Mouse (Mus musculus) neural tube, postnatal 0 days (tissue): ENCODE results near the gene Nccrp1. TPM values are rescaled to one million over a fixed set of nuclear protein-coding genes. Genes with fewer than 3 reads are reported as not detected.

Experiments used
- microRNA-seq: library from miRNA; unstranded; fragments of <30 nt; microRNA quantifications from one replicate; pipeline ENCODE4, GENCODE M21; 2016
- polyA plus RNA-seq: library from polyadenylated mRNA; unstranded; fragments of >200 nt; fragmentation: Nextera tagmentation; extraction: Ambion mirVana; gene quantifications from 2 replicates; pipeline ENCODE4 v1.2.1, GENCODE M21; 2015

The Nccrp1 gene
- 0.39 and 0.80 TPM in 2 replicates for polyA plus RNA-seq

GRCm38 (mm10) chr7:28547154-28547553 is at the start of gene Nccrp1:
TSS of gene Nccrp1 (minus strand) at chr7:28547254.

GRCm38 (mm10) chr7:28540526-28540925 is 6.5 kb downstream of the Nccrp1 start, which contains the start of gene Sycn:
TSS of gene Sycn (plus strand) at chr7:28540885.

GRCm38 (mm10) chr7:28522536-28522935 is 24.5 kb downstream of the Nccrp1 start, which contains the start of gene Ifnl3:
TSS of gene Ifnl3 (plus strand) at chr7:28522836.

GRCm38 (mm10) chr7:28510405-28510974 is 36.6 kb downstream of the Nccrp1 start, which contains the start of gene Ifnl2:
TSS of gene Ifnl2 (minus strand) at chr7:28510455.

Small RNA genes within 50 kb of the gene (microRNA-seq; reads per million reads assigned to microRNA genes)
- gene Mir7049 = not detected

Other genes starting within 250 kb of the Nccrp1 start
- gene Dll3, start 245.0 kb downstream of the Nccrp1 start, polyA plus RNA-seq = 20.4 and 21.8 TPM in 2 replicates
- 109 and 129 TPM in 2 replicates for gene Timm50, start 235.2 kb downstream of the Nccrp1 start, polyA plus RNA-seq
- 64.4 and 73.7 TPM in 2 replicates for gene Supt5, start 208.5 kb downstream of the Nccrp1 start, polyA plus RNA-seq
- 524 and 613 TPM in 2 replicates for gene Rps16, start 196.6 kb downstream of the Nccrp1 start, polyA plus RNA-seq
- gene Plekhg2, start 174.7 kb downstream of the Nccrp1 start, polyA plus RNA-seq = 10.8 and 13.7 TPM in 2 replicates
- 3.9 and 4.1 TPM in 2 replicates for gene Zfp36, start 167.0 kb downstream of the Nccrp1 start, polyA plus RNA-seq
- 48.8 and 49.0 TPM in 2 replicates for gene Med29, start 154.5 kb downstream of the Nccrp1 start, polyA plus RNA-seq
- gene Paf1, start 154.3 kb downstream of the Nccrp1 start, polyA plus RNA-seq = 75.7 and 90.9 TPM in 2 replicates
- 6.6 and 8.3 TPM in 2 replicates for gene Gmfg, start 109.8 kb downstream of the Nccrp1 start, polyA plus RNA-seq
- gene Lrfn1, start 95.3 kb downstream of the Nccrp1 start, polyA plus RNA-seq = 20.6 and 22.6 TPM in 2 replicates
- not detected in 2 replicates for gene Ifnl2, start 36.8 kb downstream of the Nccrp1 start, polyA plus RNA-seq
- gene Ifnl3, start 24.4 kb downstream of the Nccrp1 start, polyA plus RNA-seq = not detected in 2 replicates
- gene Sycn, start 6.4 kb downstream of the Nccrp1 start, polyA plus RNA-seq = not detected in 2 replicates
- gene Samd4b, start 50.9 kb upstream of the Nccrp1 start, polyA plus RNA-seq = 16.1 and 19.3 TPM in 2 replicates
- gene Pak4, start 50.9 kb upstream of the Nccrp1 start, polyA plus RNA-seq = 12.0 and 12.5 TPM in 2 replicates
- 0.40 and 0.52 TPM in 2 replicates for gene Acp7, start 84.1 kb upstream of the Nccrp1 start, polyA plus RNA-seq
- gene Fbxo27, start 145.6 kb upstream of the Nccrp1 start, polyA plus RNA-seq = 13.1 and 15.8 TPM in 2 replicates
- gene Fbxo17, start 169.6 kb upstream of the Nccrp1 start, polyA plus RNA-seq = 5.9 and 6.1 TPM in 2 replicates
- gene Mrps12, start 194.6 kb upstream of the Nccrp1 start, polyA plus RNA-seq = 125 and 130 TPM in 2 replicates
- 18.5 and 21.8 TPM in 2 replicates for gene Sars2, start 194.7 kb upstream of the Nccrp1 start, polyA plus RNA-seq
- gene Ccer2, start 208.9 kb upstream of the Nccrp1 start, polyA plus RNA-seq = 1.5 and 2.1 TPM in 2 replicates
- gene Sirt2, start 219.5 kb upstream of the Nccrp1 start, polyA plus RNA-seq = 154 and 178 TPM in 2 replicates
- gene Nfkbib, start 220.3 kb upstream of the Nccrp1 start, polyA plus RNA-seq = 77.9 and 82.5 TPM in 2 replicates
- 2.5 TPM in 2 replicates for gene Rinl, start 241.7 kb upstream of the Nccrp1 start, polyA plus RNA-seq